ENCODE assay signal across 8 mouse cellular contexts in the genomic region with DNA sequence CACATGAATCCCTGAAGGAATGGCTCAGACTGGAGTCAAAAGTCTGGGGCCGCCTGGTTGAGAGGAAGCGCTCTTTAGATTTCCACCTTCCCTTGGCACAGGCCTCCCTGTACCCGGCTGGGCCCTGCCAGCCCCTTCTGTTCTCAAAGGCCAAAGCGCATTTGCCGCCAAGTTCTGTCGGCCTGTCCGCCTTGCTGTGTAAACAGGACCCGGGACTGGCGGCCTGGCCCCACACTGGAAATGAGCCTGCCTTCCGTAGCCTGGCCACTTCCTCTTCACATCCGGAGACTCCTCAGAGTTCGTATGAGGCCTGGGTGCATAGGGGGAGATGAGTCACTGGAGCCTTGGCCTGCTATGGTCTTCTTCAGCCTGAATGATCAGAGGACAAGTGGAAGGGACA. TPM values are rescaled to one million over a fixed set of nuclear protein-coding genes. Genes with fewer than 3 reads are reported as not detected.
DNase-seq lines count a peak whose midpoint lies in the region; ATAC-seq and TF ChIP-seq lines count a peak whose summit lies in the region.
"Had no signal": no experiment of that assay in that cellular context is flagged by ENCODE, and none has a peak within 500 bp of the region (broad histone marks: within the 10 kb centered on the region; RNA-seq: fewer than 3 reads in every experiment).

No protein-coding gene starts in this region.

- H3K9ac ChIP-seq in neural tube, embryonic 13.5 days, result no peak overlapping the region
- H3K9ac ChIP-seq in forebrain, postnatal 0 days, result no peak overlapping the region
- H3K9ac ChIP-seq in liver, embryonic 16.5 days (ENCODE audit: low read depth, low read length), result 0 out of 2 replicates have a peak overlapping the region, but pooled peaks have one; percentile 3
- 0 out of 2 replicates have a peak overlapping the region, but pooled peaks have one; percentile 18 for H3K9ac ChIP-seq in stomach, postnatal 0 days (ENCODE audit: low read length)
- H3K9ac ChIP-seq: liver, embryonic 14.5 days had no signal

- no peak overlapping the region for H3K4me3 ChIP-seq in neural tube, embryonic 13.5 days
- no peak overlapping the region for H3K4me3 ChIP-seq in forebrain, postnatal 0 days (ENCODE audit: low read depth, low read length)
- H3K4me3 ChIP-seq in liver, embryonic 16.5 days (ENCODE audit: low read depth, low read length), result no peak overlapping the region
- no peak overlapping the region for H3K4me3 ChIP-seq in stomach, postnatal 0 days (ENCODE audit: low read depth, low read length)

- peaks cover 21% of the 10 kb centered on the region for H3K4me1 ChIP-seq in neural tube, embryonic 13.5 days (replicated peaks)
- 0 out of 2 replicates have a peak, but pooled peaks cover 5% of the 10 kb centered on the region for H3K4me1 ChIP-seq in forebrain, postnatal 0 days (ENCODE audit: insufficient read depth)
- H3K4me1 ChIP-seq in liver, embryonic 16.5 days (ENCODE audit: control insufficient read depth, low read depth, low read length), result peaks cover 32% of the 10 kb centered on the region
- H3K4me1 ChIP-seq in stomach, postnatal 0 days (replicated peaks; ENCODE audit: control insufficient read depth, insufficient read depth), result peaks cover 8% of the 10 kb centered on the region; the same call in 1 of the 2 replicates

- TF ChIP-seq EP300 in stomach, postnatal 0 days (optimal IDR thresholded peaks at IDR 0.05), result no peak

- DNase-seq in neural tube, embryonic 10.5 days (ENCODE audit: extremely low spot score, low spot score), result no peak
- peak; percentile 23 for DNase-seq in forebrain, postnatal 0 days
- DNase-seq in stomach, postnatal 0 days (ENCODE audit: low spot score), result peak; percentile 62

- no peaks in the 10 kb centered on the region for H3K9me3 ChIP-seq in neural tube, embryonic 13.5 days
- H3K9me3 ChIP-seq in forebrain, postnatal 0 days (ENCODE audit: low read length), result no peaks in the 10 kb centered on the region
- no peaks in the 10 kb centered on the region for H3K9me3 ChIP-seq in liver, embryonic 16.5 days (replicated peaks; ENCODE audit: control insufficient read depth, low read length)
- no peaks in the 10 kb centered on the region for H3K9me3 ChIP-seq in stomach, postnatal 0 days (ENCODE audit: control insufficient read depth, low read length)

- TF ChIP-seq CTCF in forebrain, postnatal 0 days (IDR thresholded peaks at IDR 0.05; ENCODE audit: low read depth), result no peak
- TF ChIP-seq CTCF in stomach, postnatal 0 days (IDR thresholded peaks at IDR 0.05; ENCODE audit: low read depth), result no peak

- H3K4me2 ChIP-seq in neural tube, embryonic 13.5 days, result no peak overlapping the region
- no peak overlapping the region for H3K4me2 ChIP-seq in forebrain, postnatal 0 days (ENCODE audit: low read depth)
- no peak overlapping the region for H3K4me2 ChIP-seq in liver, embryonic 16.5 days (ENCODE audit: low read depth, low read length)
- H3K4me2 ChIP-seq in stomach, postnatal 0 days (replicated peaks; ENCODE audit: low read depth), result no peak overlapping the region

- no peak for ATAC-seq in neural tube, embryonic 13.5 days (ENCODE audit: low read depth)
- ATAC-seq in forebrain, postnatal 0 days, result no peak
- ATAC-seq in hematopoietic stem cell, adult 5-6 weeks (replicated peaks in 1 of 2; ENCODE audit: insufficient read depth in 1 of 2, low FRiP score in 2 of 2, low TSS enrichment in 1 of 2, low read depth in 1 of 2, poor library complexity in 2 of 2, severe bottlenecking in 2 of 2), result peak; percentile 78 to 81
- no peak for ATAC-seq in liver, embryonic 16.5 days (ENCODE audit: low read depth)
- ATAC-seq in stomach, postnatal 0 days (ENCODE audit: low FRiP score, low TSS enrichment), result peak; percentile 51
- ATAC-seq in CD4-positive, CD25-positive, alpha-beta regulatory T cell, adult 4 months, result no peak

- H3K27ac ChIP-seq in neural tube, embryonic 13.5 days (replicated peaks), result peak overlapping the region; percentile 4; the same call in 1 of the 2 replicates
- no peak overlapping the region for H3K27ac ChIP-seq in forebrain, postnatal 0 days (ENCODE audit: low read depth, low read length)
- no peak overlapping the region for H3K27ac ChIP-seq in liver, embryonic 16.5 days (ENCODE audit: low read length)
- H3K27ac ChIP-seq in stomach, postnatal 0 days (replicated peaks), result peak overlapping the region; percentile 70
- H3K27ac ChIP-seq: liver, embryonic 14.5 days had no signal

- 81% methylated on average over 12 of the region's 12 CpGs for WGBS in neural tube, embryonic 13.5 days
- 48% methylated on average over 12 of the region's 12 CpGs for WGBS in forebrain, postnatal 0 days
- WGBS in liver, embryonic 16.5 days (ENCODE audit: insufficient replicate concordance), result 25% methylated on average over 12 of the region's 12 CpGs
- WGBS in stomach, postnatal 0 days, result 24% methylated on average over 12 of the region's 12 CpGs

- no peaks in the 10 kb centered on the region for H3K36me3 ChIP-seq in neural tube, embryonic 13.5 days
- H3K36me3 ChIP-seq in forebrain, postnatal 0 days (ENCODE audit: insufficient read depth), result no peaks in the 10 kb centered on the region
- no peaks in the 10 kb centered on the region for H3K36me3 ChIP-seq in liver, embryonic 16.5 days (ENCODE audit: control insufficient read depth, insufficient read depth)
- H3K36me3 ChIP-seq in stomach, postnatal 0 days (ENCODE audit: control insufficient read depth, insufficient read depth, low read length), result no peaks in the 10 kb centered on the region

- peaks cover 18% of the 10 kb centered on the region for H3K27me3 ChIP-seq in neural tube, embryonic 13.5 days
- H3K27me3 ChIP-seq in forebrain, postnatal 0 days (ENCODE audit: insufficient read depth, low read length), result peaks cover 1% of the 10 kb centered on the region; the same call in 1 of the 2 replicates
- H3K27me3 ChIP-seq in liver, embryonic 16.5 days (ENCODE audit: control insufficient read depth, insufficient read depth, low read depth, low read length), result no peaks in the 10 kb centered on the region
- no peaks in the 10 kb centered on the region for H3K27me3 ChIP-seq in stomach, postnatal 0 days (ENCODE audit: control insufficient read depth, insufficient read depth, low read length)

RNA-seq across cellular contexts. Expression of gene Lctl, which starts 27.9 kb away (rescaled TPM):
- polyA plus RNA-seq in neural tube, embryonic 13.5 days (2015; fragmentation: Nextera tagmentation; extraction: Ambion mirVana), result not detected in 2 replicates
- total RNA-seq in forebrain, postnatal 0 days (2014; rRNA removed), result not detected in 2 replicates
- polyA plus RNA-seq in forebrain, postnatal 0 days (2015; fragmentation: Nextera tagmentation; extraction: Ambion mirVana), result not detected in 2 replicates
- not detected in 2 replicates for total RNA-seq in hematopoietic stem cell, adult 5-6 weeks (2017)
- not detected in 2 replicates for polyA plus RNA-seq in liver, embryonic 16.5 days (2015; fragmentation: Nextera tagmentation; extraction: Ambion mirVana)
- 0.13 and 0.17 TPM in 2 replicates for polyA plus RNA-seq in stomach, postnatal 0 days (2015; fragmentation: Nextera tagmentation; extraction: Ambion mirVana)
- not detected for polyA plus RNA-seq in CD4-positive, CD25-positive, alpha-beta regulatory T cell, adult 4 months (2017; shearing (Covaris generic))

Comparison
In these comparisons a context has a peak if more than half of its experiments do, and no peak if none do; other contexts are left out.
1. ATAC-seq: peak in hematopoietic stem cell, adult 5-6 weeks (2 of 2) and stomach, postnatal 0 days (single experiment); none in neural tube, embryonic 13.5 days (single experiment), forebrain, postnatal 0 days (single experiment), liver, embryonic 16.5 days (single experiment) and CD4-positive, CD25-positive, alpha-beta regulatory T cell, adult 4 months (single experiment).
2. H3K27ac ChIP-seq: peak in neural tube, embryonic 13.5 days (single experiment) and stomach, postnatal 0 days (single experiment); none in forebrain, postnatal 0 days (single experiment) and liver, embryonic 16.5 days (single experiment).
3. H3K9ac ChIP-seq: peak in liver, embryonic 16.5 days (single experiment) and stomach, postnatal 0 days (single experiment); none in neural tube, embryonic 13.5 days (single experiment) and forebrain, postnatal 0 days (single experiment).